Mouse (Mus musculus): ENCODE results near the gene Lhb. TPM values are rescaled to one million over a fixed set of nuclear protein-coding genes. Genes with fewer than 3 reads are reported as not detected.
A peak's percentile ranks its signal among the peaks of the same experiment; 100 is the strongest.
"Not testable (repeated sequence)": the region's sequence is repeated elsewhere in the genome, so short reads cannot be mapped to it uniquely, and the experiment has no call there.

Lhb gene
- polyA plus RNA-seq, 1 experiment, result not detected

DNA sequence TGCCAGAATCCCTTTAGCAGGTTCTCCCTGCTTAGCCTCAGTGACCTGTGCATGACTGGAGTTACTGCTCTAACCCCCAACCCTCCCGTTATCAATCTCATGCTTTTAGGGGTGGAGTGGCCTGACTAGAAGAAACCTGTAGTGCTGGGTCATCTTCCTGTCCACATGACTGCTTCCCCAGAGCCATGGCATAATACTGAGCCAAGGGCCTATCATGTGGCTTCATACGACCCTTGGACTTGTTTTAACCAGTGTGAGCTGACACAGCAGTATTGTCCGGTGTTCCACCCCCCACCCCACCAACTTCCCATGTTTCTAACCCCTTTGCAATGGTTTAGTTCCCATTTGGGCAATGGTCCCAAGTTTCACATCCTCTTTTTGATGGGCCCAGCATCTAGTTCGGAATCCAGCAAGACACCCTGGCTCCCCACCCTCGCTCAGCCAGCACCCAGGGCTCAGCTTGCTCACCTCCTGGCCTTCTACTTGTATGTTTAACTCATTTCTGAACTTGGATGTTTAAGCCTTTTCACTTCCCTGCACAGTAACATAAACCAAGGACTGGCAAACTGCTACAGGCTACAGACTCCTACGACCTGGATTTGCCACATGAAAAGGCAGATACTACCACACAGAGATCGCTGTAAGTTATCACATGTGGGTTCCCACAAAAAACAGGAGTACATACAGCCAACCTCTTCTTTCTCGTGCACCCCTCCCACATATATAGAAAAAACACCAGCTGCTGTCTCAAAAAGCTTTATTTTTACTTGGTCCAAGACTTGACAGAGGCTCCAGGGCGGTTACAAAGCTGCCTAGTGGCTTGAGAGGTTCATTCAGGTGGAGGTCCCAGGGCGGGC is 36.8 kb downstream of the Lhb start:
- H3K4me1 ChIP-seq (ENCODE audit: control insufficient read depth, insufficient read depth, insufficient read length, low read length), result peaks cover 5% of the 10 kb centered on the region
- peak overlapping the region; percentile 100 for H3K4me3 ChIP-seq (ENCODE audit: insufficient read depth, low read depth, low read length)
- peak overlapping the region; percentile 53 for H3K27ac ChIP-seq (replicated peaks; ENCODE audit: low read depth, low read length)

DNA sequence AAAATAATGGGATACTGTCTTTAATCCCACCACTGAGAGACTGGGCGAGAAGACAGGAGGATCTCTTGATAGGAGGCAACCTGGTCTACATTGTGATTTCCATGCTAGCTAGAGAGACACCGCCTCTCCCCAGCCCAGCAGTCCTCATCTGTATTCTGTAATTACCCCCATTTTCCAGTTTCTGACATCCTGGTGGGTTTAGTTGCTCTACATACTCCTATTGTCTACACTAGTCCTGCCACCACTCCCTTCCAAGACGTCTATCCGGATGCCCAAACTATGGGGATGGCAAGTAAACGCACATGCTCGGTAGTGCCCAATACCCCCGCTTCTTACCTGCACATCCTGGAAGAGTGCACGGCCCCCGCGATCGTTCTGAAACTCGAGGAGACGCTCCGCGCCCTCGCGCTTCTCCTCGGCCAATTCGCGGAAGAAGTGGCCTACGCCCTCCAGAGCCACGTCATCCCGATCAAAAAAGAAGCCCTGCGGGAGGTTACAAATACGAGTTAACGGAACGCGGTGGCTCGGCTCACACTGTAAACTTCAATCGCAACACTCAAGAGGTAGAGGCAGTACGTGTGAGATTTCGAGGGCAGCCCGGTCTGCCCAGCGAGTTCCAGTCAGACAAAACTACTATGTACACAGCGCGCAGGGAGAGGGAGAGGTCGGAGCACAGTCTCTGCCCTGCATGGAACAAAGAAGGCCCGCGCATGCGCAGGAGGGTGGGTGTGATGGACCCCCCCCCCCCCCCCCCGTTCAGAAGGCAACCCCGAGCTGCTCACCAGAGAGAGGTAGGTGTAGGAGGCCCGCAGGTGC is 38.3 kb downstream of the Lhb start:
- H3K4me3 ChIP-seq (ENCODE audit: insufficient read depth, low read depth, low read length), result peak overlapping the region; percentile 100
- peak overlapping the region; percentile 98 for H3K27ac ChIP-seq (replicated peaks; ENCODE audit: low read depth, low read length)
- peaks cover 5% of the 10 kb centered on the region for H3K4me1 ChIP-seq (ENCODE audit: control insufficient read depth, insufficient read depth, insufficient read length, low read length)

DNA sequence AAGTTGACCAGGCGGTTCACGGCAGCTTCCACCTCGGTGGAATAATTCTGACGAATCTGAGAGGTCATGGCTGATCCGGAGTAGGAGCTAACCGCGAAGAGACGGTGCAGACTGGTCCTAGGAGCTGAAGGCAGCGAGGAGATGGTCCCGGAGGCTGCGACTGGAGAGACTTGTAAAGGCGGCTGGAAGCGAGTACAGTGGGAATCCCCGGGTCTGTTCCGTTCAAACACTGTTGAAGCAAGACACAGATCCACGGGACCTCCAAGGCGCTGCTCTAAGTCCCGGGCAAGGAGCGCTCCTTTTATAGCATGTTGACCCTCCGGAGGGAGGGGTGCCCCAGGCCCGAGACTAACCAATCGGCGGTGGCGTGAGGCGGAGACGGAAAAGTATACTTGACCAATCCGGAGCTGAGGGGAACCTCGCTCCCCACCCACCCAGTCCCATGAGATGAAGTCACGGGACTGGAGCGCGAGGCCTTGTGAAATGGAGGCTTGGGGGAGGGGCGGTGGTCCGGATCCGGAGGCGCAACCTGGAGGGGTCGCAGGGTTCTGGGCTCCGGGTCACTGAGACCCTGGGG is 39.0 kb downstream of the Lhb start, which contains the start of gene Ftl1:
TSS of gene Ftl1 (minus strand) at position 321 of the 577 bp plus-strand sequence.
- not testable (repeated sequence) for H3K4me1 ChIP-seq (ENCODE audit: control insufficient read depth, insufficient read depth, insufficient read length, low read length)
- peak within 1 kb of the TSS; percentile 100 for H3K4me3 ChIP-seq (ENCODE audit: insufficient read depth, low read depth, low read length)
- H3K27ac ChIP-seq (replicated peaks; ENCODE audit: low read depth, low read length), result peak within 1 kb of the TSS; percentile 98

DNA sequence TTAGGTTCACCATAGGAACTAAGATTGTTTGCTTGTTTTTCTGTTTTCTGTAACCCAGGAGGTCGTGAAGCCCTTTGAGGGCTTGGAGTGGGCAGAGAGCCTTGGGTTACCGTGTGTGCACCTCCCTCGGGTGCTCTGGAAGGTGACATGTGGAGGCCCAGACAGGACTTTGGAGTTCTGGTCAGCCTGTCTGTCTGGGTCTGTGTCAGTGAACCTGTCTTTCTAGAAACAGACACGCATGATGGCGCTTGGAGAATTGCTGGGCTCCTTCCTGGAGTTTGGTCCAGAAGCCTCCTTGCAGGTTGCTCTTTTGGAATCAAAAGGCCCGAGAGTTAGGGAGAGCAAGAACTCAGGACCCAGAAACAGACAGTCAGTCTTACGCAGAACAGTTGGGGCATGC is 39.8 kb downstream of the Lhb start:
- H3K27ac ChIP-seq (replicated peaks; ENCODE audit: low read depth, low read length), result peak overlapping the region; percentile 93
- H3K4me1 ChIP-seq (ENCODE audit: control insufficient read depth, insufficient read depth, insufficient read length, low read length), result peaks cover 5% of the 10 kb centered on the region
- H3K4me3 ChIP-seq (ENCODE audit: insufficient read depth, low read depth, low read length), result peak overlapping the region; percentile 61

DNA sequence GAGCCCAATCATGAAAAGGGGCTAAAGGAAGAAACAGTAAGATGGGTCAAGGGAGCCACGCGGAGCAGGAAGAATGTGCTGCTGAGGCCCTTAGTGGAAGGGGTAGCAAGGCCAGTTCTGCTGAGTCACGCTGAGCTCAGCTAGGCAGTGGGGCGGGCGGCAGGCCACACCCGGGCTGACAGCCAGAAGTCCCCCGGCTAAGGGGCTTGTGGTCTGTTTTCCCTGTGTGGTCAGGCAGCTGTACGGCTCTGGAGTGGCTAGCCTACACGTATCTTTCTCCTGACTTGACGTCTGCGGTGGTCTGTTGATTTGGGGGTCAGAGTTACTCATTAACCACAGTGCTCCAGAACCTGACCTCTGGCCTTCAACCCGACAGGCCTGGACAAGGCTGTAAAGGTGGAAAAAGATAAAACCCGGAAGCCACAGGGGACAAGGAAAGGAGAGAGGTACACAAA is 40.3 kb downstream of the Lhb start:
- peaks cover 8% of the 10 kb centered on the region for H3K4me1 ChIP-seq (ENCODE audit: control insufficient read depth, insufficient read depth, insufficient read length, low read length)
- H3K4me3 ChIP-seq (ENCODE audit: insufficient read depth, low read depth, low read length), result peak overlapping the region; percentile 61; the same call in 1 of the 2 replicates
- H3K27ac ChIP-seq (replicated peaks; ENCODE audit: low read depth, low read length), result peak overlapping the region; percentile 93

DNA sequence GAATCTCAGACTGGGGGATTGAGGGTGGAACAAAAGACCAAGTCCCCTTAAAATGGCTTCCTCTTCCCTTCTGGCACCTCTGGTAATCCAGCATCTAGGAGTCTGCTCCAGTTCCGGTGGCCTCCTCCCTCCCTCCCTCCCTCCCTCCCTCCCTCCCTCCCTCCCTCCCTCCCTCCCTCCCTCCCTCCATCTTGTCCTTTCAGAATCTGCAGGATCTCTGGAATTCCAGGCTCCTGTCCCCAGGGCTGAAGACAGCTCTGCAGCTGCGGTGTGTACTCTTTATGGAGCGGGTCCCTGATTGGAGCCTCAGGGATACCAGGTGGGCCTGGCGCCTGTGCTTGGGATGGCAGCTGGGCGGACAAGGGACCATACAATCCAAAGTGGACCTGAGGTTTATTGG is 40.7 kb downstream of the Lhb start:
- Histone ChIP-seq H3K27ac (replicated peaks; ENCODE audit: low read depth, low read length) (peak overlapping the region; percentile 93), H3K4me1 (ENCODE audit: control insufficient read depth, insufficient read depth, insufficient read length, low read length) (peaks cover 10% of the 10 kb centered on the region), H3K4me3 (ENCODE audit: insufficient read depth, low read depth, low read length) (no peak overlapping the region)

DNA sequence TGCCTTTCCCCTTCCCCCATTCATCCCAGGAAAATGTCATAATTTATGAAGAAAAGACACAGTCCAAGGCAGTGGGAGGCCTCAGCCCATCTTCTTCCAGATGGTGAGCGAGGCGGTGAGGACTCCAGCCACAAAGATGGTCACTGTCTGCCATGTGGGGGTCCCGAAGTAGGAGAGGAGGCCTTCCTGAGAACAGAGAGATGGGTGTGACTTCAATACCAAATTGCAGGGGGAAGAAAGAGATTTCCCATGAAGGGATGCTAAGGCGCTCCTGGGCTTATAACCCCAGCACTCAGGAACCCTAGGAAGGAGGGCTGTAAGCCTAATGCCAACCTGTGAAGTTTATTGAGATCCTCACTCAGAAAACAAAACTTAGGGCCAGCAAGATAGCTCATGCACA is 41.2 kb downstream of the Lhb start:
- peaks cover 8% of the 10 kb centered on the region for H3K4me1 ChIP-seq (ENCODE audit: control insufficient read depth, insufficient read depth, insufficient read length, low read length)
- no peak overlapping the region for H3K27ac ChIP-seq (replicated peaks; ENCODE audit: low read depth, low read length)
- no peak overlapping the region for H3K4me3 ChIP-seq (ENCODE audit: insufficient read depth, low read depth, low read length)

DNA sequence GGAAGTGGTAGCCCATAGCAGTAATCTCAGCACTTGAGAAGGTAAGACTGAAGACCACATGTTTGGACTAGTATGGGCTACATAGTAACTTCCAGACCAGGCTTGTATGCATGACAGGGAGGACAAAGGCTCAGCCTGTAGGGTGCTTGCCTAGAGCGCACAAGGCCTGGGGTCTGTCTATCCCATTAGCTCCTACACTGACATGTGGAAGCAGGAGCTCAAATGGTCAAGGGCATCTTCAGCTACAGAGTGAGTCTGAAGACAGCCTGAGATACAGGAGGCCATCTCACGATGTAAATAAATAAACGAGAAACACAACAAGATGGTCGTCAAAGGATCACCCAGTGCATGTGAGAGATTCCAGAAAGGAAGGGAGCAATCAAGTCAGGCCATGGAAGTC is 41.7 kb downstream of the Lhb start:
- Histone ChIP-seq H3K4me1 (ENCODE audit: control insufficient read depth, insufficient read depth, insufficient read length, low read length) (peaks cover 8% of the 10 kb centered on the region), H3K27ac (replicated peaks; ENCODE audit: low read depth, low read length) (no peak overlapping the region), H3K4me3 (ENCODE audit: insufficient read depth, low read depth, low read length) (no peak overlapping the region)

DNA sequence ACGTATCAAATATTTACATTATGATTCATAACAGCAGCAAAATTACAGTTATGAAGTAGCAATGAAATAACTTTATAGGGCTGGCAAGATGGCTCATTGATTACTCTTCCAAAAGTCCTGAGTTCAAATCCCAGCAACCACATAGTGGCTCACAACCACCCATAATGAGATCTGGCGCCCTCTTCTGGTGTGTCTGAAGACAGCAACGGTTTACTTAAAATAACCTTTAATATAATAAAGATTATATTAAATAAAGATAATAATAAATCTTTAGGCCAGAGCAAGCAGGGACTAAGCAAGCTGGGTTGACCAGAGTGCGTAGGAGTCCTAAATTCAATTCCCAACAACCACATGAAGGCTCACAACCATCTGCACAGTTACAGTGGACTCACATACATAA is 42.2 kb downstream of the Lhb start:
- H3K27ac ChIP-seq (replicated peaks; ENCODE audit: low read depth, low read length); H3K4me3 ChIP-seq (ENCODE audit: insufficient read depth, low read depth, low read length); H3K4me1 ChIP-seq (ENCODE audit: control insufficient read depth, insufficient read depth, insufficient read length, low read length): not testable (repeated sequence)

DNA sequence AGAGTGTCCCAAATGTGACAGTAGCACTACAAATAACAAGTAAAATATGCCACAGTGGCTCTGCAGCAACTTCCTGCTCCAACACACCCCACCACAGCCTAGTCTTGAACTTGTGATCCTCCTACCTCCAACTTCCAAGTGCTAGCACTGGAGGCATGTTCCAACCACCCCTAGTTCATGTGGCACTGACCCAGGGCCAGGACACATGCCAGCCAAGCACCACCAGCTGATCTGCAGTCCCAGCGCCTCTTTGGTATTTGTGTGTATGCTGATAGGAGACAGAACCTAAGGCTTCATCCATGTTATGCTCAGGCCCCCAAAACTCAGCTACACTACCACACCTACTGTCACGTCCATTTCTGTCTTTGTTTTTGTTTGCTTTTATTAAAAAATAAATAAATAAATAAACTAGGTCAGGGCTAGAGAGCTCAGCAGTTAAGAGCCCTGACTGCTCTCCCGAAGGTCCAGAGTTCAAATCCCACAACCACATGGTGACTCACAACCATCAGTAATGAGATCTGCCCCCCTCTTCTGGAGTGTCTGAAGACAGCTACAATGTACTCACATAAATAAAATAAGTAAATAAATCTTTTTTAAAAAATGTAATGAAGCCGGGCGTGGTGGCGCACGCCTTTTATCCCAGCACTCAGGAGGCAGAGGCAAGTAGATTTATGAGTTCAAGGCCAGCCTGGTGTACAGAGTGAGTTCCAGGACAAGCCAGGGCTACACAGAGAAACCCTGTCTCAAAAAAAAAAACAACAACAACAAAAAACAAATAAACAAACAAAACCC is 43.6 kb downstream of the Lhb start:
- no peak overlapping the region for H3K27ac ChIP-seq (replicated peaks; ENCODE audit: low read depth, low read length)
- H3K4me3 ChIP-seq (ENCODE audit: insufficient read depth, low read depth, low read length), result no peak overlapping the region
- H3K4me1 ChIP-seq (ENCODE audit: control insufficient read depth, insufficient read depth, insufficient read length, low read length), result peaks cover 8% of the 10 kb centered on the region

DNA sequence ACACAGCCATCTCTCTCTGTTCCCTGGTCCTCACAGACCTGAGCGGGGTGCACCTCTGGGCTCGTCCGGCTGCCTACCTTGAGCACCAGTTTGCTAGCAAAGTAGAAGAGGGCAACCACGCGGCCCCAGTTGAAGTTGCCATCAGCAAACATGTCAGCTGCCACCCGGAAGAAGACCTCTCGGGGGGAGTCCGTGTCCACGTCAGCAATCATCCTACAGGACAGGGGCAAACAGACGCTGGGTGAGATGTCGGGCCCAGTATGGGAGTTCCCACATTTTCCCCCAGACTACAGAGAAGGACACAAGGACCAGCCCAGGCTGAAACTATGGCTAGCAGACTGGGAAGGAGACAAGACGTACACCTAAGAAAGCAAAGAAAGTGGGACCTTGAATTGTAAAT is 44.5 kb downstream of the Lhb start:
- Histone ChIP-seq H3K4me3 (ENCODE audit: insufficient read depth, low read depth, low read length) (peak overlapping the region; percentile 93), H3K27ac (replicated peaks; ENCODE audit: low read depth, low read length) (no peak overlapping the region), H3K4me1 (ENCODE audit: control insufficient read depth, insufficient read depth, insufficient read length, low read length) (peaks cover 8% of the 10 kb centered on the region)

DNA sequence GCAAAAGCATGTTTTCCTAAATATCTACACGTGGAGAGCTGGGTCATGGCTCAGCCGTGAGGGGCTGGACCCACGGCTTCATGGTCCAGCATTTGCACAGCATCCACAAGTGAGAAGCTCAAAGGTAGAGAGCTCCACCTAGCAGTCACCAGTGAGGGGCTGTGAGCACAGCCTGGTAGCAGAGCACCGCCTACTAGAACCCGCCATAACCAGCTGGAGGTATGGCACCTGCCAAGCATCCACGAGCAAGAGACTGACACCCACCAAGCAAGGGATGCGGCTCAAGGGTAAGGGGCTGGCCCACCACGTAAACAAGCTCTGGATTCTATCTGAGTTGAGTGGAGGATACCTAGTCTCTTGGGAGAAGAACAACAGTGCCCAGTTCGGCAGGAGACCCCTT is 44.9 kb downstream of the Lhb start:
- Histone ChIP-seq H3K4me3 (ENCODE audit: insufficient read depth, low read depth, low read length) (peak overlapping the region; percentile 93), H3K27ac (replicated peaks; ENCODE audit: low read depth, low read length) (no peak overlapping the region)

DNA sequence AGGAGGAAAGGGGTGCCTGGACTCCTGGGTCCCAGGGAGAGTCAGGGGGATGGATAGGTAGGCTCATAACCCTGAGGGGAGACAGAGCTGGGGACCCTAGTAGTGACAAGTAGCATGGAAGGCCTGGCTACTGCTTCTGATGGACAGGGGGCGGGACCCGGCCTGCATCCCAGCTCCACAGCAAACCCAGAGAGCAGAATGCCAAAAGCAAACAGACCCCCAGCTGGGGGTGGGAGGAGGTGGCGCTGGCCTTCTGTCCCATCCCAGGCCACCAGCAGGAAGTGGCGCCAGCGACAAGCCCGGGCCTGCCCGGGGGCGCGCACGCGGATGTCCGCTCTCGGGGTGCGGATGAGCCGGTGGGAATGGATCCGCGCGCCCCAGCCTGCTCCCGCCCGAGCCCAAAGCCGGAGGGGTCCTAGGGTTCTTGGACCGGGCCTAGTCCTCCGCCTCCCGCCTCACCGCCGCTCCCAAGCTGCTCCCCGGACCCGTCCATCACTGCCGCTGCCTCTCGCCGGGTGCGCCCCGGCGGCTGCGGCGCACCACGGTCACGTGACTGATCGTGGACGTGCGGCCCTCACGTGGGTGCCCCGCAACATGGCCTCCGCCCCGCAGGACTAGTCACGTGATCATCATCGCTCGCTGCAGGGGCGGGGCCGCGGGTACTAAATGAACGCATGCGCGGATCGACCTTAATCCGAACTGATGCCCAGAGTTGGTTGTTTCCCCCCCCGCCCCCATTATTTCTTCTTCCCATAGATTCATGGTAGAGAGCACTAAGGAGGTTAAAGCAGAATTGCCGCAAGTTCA is 45.9 kb downstream of the Lhb start, which contains the start of gene Bax:
TSS of gene Bax (minus strand) at position 616 of the 807 bp plus-strand sequence.
- peaks cover 6% of the 10 kb centered on the region for H3K4me1 ChIP-seq (ENCODE audit: control insufficient read depth, insufficient read depth, insufficient read length, low read length)
- peak within 1 kb of the TSS; percentile 63 for H3K27ac ChIP-seq (replicated peaks; ENCODE audit: low read depth, low read length)
- H3K4me3 ChIP-seq (ENCODE audit: insufficient read depth, low read depth, low read length), result peak within 1 kb of the TSS; percentile 93

More for the DNA sequence above, 44.9 kb downstream of the Lhb start:
- H3K4me1 ChIP-seq (ENCODE audit: control insufficient read depth, insufficient read depth, insufficient read length, low read length), result peaks cover 6% of the 10 kb centered on the region
